Mouse (Mus musculus) neural tube, embryonic 11.5 days (tissue): ENCODE measurements at regions not wholly inside any gene's neighbourhood (a gene's known extent, or its start where the extent isn't known, plus 50 kb on each side); places are given as distances from the start of the nearest gene placed in this dataset.

Experiments used
- ATAC-seq: fragments of 200-750 bp; cut with Nextera tagmentation; 2 replicates; pipeline ENCODE4 v1.8.0; 2017; ENCODE audit warnings: moderate number of reproducible peaks, mild to moderate bottlenecking, moderate TSS enrichment, moderate library complexity; ENCODE audit not compliant: insufficient read depth, low FRiP score, low TSS enrichment
- DNase-seq: peaks from one replicate; pipeline ENCODE4 v3.0.0-alpha.2; 2015; ENCODE audit warnings: low spot score
- H3K27ac ChIP-seq: fragments of 300-500 bp; sonication (generic); 2 replicates; pipeline ENCODE4 v1.5.1; 2014; ENCODE audit warnings: low read depth, mild to moderate bottlenecking, low read length
- H3K27me3 ChIP-seq: fragments of 300-500 bp; sonication (generic); 2 replicates; pipeline ENCODE4 v1.6.1; 2014; ENCODE audit warnings: mild to moderate bottlenecking, low read length, mixed read lengths; ENCODE audit not compliant: control insufficient read depth, insufficient read depth
- H3K36me3 ChIP-seq: fragments of 300-500 bp; sonication (generic); 2 replicates; pipeline ENCODE4 v1.6.1; 2014; ENCODE audit warnings: mild to moderate bottlenecking, low read length, moderate library complexity, mixed read lengths; ENCODE audit not compliant: control insufficient read depth, insufficient read depth
- H3K4me1 ChIP-seq: fragments of 300-500 bp; sonication (generic); 2 replicates; pipeline ENCODE4 v1.6.1; 2014; ENCODE audit warnings: low read length, mixed read lengths; ENCODE audit not compliant: control insufficient read depth, insufficient read depth
- H3K4me2 ChIP-seq: fragments of 300-500 bp; sonication (generic); 2 replicates; pipeline ENCODE4 v1.6.1; 2014; ENCODE audit warnings: low read depth, mild to moderate bottlenecking, moderate library complexity
- H3K4me3 ChIP-seq: fragments of 300-500 bp; sonication (generic); 2 replicates; pipeline ENCODE4 v1.5.1; 2014; ENCODE audit warnings: low read depth, low read length
- H3K9ac ChIP-seq: fragments of 300-500 bp; sonication (generic); 2 replicates; pipeline ENCODE4 v1.6.1; 2014; ENCODE audit warnings: mild to moderate bottlenecking, low read length
- H3K9me3 ChIP-seq: fragments of 300-500 bp; sonication (generic); 2 replicates; pipeline ENCODE4 v1.6.1; 2016; ENCODE audit warnings: low read length; ENCODE audit not compliant: control insufficient read depth
- WGBS: fragments of 180-500 bp; shearing (Covaris S2); extraction: QIAGEN DNeasy Blood & Tissue Kit; methylation state at CpG from one replicate; pipeline ENCODE4 v1.1.7; 2014; 5-methylcytosine and 5-hydroxymethylcytosine counted together

- WGBS, result 81% methylated on average over 9 of the region's 9 CpGs
- Histone ChIP-seq H3K9me3 (no peaks in the 10 kb centered on the region), H3K4me2 (no peak overlapping the region), H3K4me1 (no peaks in the 10 kb centered on the region), H3K4me3 (no peak overlapping the region), H3K27ac (no peak overlapping the region), H3K36me3 (no peaks in the 10 kb centered on the region), H3K9ac (no peak overlapping the region), H3K27me3 (no peaks in the 10 kb centered on the region)
- ATAC-seq, result no peak
- no peak for DNase-seq
Measured at GRCm38 (mm10) chr13:82971722-82972121, 532.1 kb upstream of the Mef2c start.

DNA sequence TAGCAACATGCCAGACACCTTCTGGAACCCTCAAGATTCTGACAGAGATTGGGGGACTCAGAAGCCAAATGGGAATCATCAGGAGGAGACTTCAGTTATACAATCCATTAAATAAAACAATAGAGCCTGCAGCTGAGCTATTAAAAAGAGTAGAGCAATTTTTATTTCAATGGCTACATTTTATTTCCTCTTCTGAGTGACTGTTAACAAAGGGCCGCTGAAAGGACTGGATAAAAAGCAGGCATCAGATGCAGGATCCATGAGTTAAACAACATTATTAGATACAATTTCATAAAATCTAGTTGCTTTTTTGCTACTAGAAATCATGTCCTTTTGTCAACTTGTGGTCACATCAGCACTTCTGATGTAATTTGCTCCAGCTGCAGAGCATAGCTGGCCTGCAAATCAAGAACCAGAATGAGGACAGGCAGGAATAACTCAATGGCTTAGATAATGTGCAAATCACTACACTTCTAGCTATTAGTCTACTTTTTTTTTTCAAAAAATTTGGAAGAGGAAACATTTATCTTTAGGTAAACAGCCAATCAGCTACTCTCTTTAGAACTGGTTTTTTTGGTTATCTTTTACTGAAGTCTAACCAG is 529.5 kb upstream of the Mef2c start:
- WGBS, result 82% methylated on average over 1 of the region's 1 CpGs

GRCm38 (mm10) chr13:83001118-83001517 is 502.7 kb upstream of the Mef2c start:
- H3K9me3 ChIP-seq, result no peaks in the 10 kb centered on the region
- H3K9ac ChIP-seq, result no peak overlapping the region
- H3K4me3 ChIP-seq, result no peak overlapping the region
- no peak overlapping the region for H3K4me2 ChIP-seq
- H3K27me3 ChIP-seq, result no peaks in the 10 kb centered on the region
- H3K27ac ChIP-seq, result no peak overlapping the region
- H3K4me1 ChIP-seq, result no peaks in the 10 kb centered on the region
- no peaks in the 10 kb centered on the region for H3K36me3 ChIP-seq
- no peak for ATAC-seq
- DNase-seq, result no peak

More for the DNA sequence above, 529.5 kb upstream of the Mef2c start:
- Histone ChIP-seq H3K9ac (no peak overlapping the region), H3K4me2 (no peak overlapping the region), H3K9me3 (no peaks in the 10 kb centered on the region), H3K36me3 (no peaks in the 10 kb centered on the region), H3K27ac (no peak overlapping the region), H3K4me3 (no peak overlapping the region), H3K27me3 (no peaks in the 10 kb centered on the region), H3K4me1 (no peaks in the 10 kb centered on the region)
- ATAC-seq, result no peak
- no peak for DNase-seq

- H3K9ac ChIP-seq, result no peak overlapping the region
- ATAC-seq (no peak), DNase-seq (no peak)
- no peak overlapping the region for H3K4me2 ChIP-seq
- no peak overlapping the region for H3K27ac ChIP-seq
- no peaks in the 10 kb centered on the region for H3K27me3 ChIP-seq
- no peaks in the 10 kb centered on the region for H3K4me1 ChIP-seq
- no peaks in the 10 kb centered on the region for H3K36me3 ChIP-seq
- no peak overlapping the region for H3K4me3 ChIP-seq
- H3K9me3 ChIP-seq, result no peaks in the 10 kb centered on the region
Measured at GRCm38 (mm10) chr13:83016686-83017085, 487.1 kb upstream of the Mef2c start.

- H3K9ac ChIP-seq, result no peak overlapping the region
- no peak for ATAC-seq
- no peak overlapping the region for H3K4me3 ChIP-seq
- H3K4me1 ChIP-seq, result no peaks in the 10 kb centered on the region
- no peaks in the 10 kb centered on the region for H3K9me3 ChIP-seq
- H3K4me2 ChIP-seq, result no peak overlapping the region
- DNase-seq, result no peak
- WGBS, result 66% methylated on average over 3 of the region's 3 CpGs
- no peaks in the 10 kb centered on the region for H3K27me3 ChIP-seq
- H3K27ac ChIP-seq, result no peak overlapping the region
- H3K36me3 ChIP-seq, result no peaks in the 10 kb centered on the region
Measured at GRCm38 (mm10) chr13:83020829-83021228, 483.0 kb upstream of the Mef2c start.

- Histone ChIP-seq H3K4me2 (no peak overlapping the region), H3K27me3 (no peaks in the 10 kb centered on the region), H3K9me3 (no peaks in the 10 kb centered on the region), H3K4me3 (no peak overlapping the region), H3K36me3 (no peaks in the 10 kb centered on the region), H3K27ac (no peak overlapping the region), H3K4me1 (no peaks in the 10 kb centered on the region), H3K9ac (no peak overlapping the region)
- 86% methylated on average over 4 of the region's 4 CpGs for WGBS
- DNase-seq (no peak), ATAC-seq (no peak)
Measured at GRCm38 (mm10) chr13:83023972-83024371, 479.9 kb upstream of the Mef2c start.

GRCm38 (mm10) chr13:83035962-83036361 is 467.9 kb upstream of the Mef2c start:
- H3K27ac ChIP-seq, result no peak overlapping the region
- ATAC-seq, result no peak

DNA sequence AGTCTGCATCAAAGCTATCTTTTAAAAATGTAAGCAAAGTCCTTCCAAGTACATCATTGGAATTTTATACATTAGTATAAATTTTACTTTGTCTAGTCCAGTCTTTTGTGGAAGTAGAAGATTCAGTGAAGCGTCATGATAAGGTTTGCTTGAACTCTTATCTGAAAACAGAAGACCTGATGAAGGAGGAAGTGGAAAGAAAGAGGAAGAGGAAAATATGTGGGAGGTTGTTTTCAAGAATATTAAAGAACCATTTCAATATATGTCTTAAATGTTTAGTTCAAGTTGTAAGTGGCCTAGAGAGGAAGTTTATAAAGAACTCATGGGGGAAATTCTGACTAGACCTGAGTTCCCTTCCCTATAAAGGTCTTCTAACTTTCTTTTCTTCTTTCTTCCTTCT is 462.3 kb upstream of the Mef2c start:
- ATAC-seq (no peak), DNase-seq (no peak)
- Histone ChIP-seq H3K36me3 (no peaks in the 10 kb centered on the region), H3K27me3 (no peaks in the 10 kb centered on the region), H3K9ac (no peak overlapping the region), H3K9me3 (no peaks in the 10 kb centered on the region), H3K4me1 (no peaks in the 10 kb centered on the region), H3K4me2 (no peak overlapping the region), H3K27ac (no peak overlapping the region), H3K4me3 (no peak overlapping the region)
- WGBS, result 95% methylated on average over 1 of the region's 1 CpGs

More at GRCm38 (mm10) chr13:83035962-83036361, 467.9 kb upstream of the Mef2c start:
- H3K4me2 ChIP-seq, result no peak overlapping the region
- no peaks in the 10 kb centered on the region for H3K36me3 ChIP-seq
- DNase-seq, result no peak
- no peaks in the 10 kb centered on the region for H3K9me3 ChIP-seq
- H3K27me3 ChIP-seq, result no peaks in the 10 kb centered on the region
- no peak overlapping the region for H3K9ac ChIP-seq
- H3K4me1 ChIP-seq, result no peaks in the 10 kb centered on the region
- H3K4me3 ChIP-seq, result no peak overlapping the region

DNA sequence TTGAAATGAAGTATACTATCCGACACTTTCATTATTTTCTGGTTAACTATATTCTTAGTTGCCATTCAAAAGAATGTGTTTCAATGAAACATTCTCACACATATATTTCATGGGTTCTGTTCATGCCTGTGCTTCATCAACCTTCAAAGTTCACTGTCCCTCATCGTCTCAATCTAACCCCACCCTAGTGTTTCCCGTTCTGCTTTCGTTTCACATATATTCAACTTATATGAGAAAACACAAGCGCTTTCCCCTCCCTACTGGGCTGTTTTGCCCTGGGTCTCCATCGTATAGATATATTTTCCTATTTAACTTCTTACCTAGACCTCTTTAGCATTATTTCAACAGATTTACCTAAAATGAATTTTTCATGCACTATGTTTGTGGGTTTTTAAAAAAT is 458.3 kb upstream of the Mef2c start:
- DNase-seq (no peak), ATAC-seq (no peak)
- Histone ChIP-seq H3K27me3 (no peaks in the 10 kb centered on the region), H3K4me3 (no peak overlapping the region), H3K27ac (no peak overlapping the region), H3K9me3 (no peaks in the 10 kb centered on the region), H3K36me3 (no peaks in the 10 kb centered on the region), H3K9ac (no peak overlapping the region), H3K4me1 (no peaks in the 10 kb centered on the region), H3K4me2 (no peak overlapping the region)
- WGBS, result 94% methylated on average over 6 of the region's 6 CpGs
